Mouse (Mus musculus): ENCODE data around the gene Tmem242. TPM values are rescaled to one million over a fixed set of nuclear protein-coding genes. Genes with fewer than 3 reads are reported as not detected.

Tmem242 gene
- polyA plus RNA-seq, 2 experiments = 34.2 to 122 TPM

DNA sequence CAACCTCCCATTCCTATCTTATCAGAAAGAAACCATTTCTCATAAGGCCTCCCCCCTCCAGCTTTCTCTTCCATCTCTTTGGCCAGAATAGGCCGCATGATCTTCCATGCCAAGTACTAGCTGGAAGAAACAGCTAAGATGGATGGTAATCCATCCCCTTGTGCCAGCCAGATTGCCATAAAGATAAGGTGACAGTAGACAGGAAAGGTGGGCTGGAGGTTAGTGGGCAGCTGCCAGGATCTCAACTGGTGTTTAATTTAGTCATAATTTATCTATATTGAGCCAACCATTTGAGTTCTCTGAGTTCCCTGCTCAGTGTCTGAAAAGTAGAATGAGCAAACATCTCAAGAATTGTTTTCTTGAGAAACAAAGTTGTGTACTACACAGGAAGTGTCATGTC is 54.4 kb downstream of the Tmem242 start:
- H3K27me3 ChIP-seq (ENCODE audit: control insufficient read depth, insufficient read depth, low read length) = no peaks in the 10 kb centered on the region
- H3K9ac ChIP-seq (ENCODE audit: low read depth, low read length, severe bottlenecking) = no peak overlapping the region
- no peak overlapping the region for H3K4me3 ChIP-seq (replicated peaks; ENCODE audit: low read length)
- DNase-seq (ENCODE audit: low spot score) = no peak
- 82% methylated on average over 1 of the region's 1 CpGs for WGBS
- H3K36me3 ChIP-seq (ENCODE audit: control insufficient read depth, insufficient read depth, low read length) = no peaks in the 10 kb centered on the region
- no peak for TF ChIP-seq POLR2A (IDR thresholded peaks at IDR 0.05; ENCODE audit: borderline replicate concordance, extremely low read depth, insufficient read depth, insufficient read length)
- no peak overlapping the region for H3K4me2 ChIP-seq (replicated peaks; ENCODE audit: low read depth, low read length, severe bottlenecking)
- no peak overlapping the region for H3K27ac ChIP-seq (replicated peaks; ENCODE audit: low read depth, low read length)
- H3K4me1 ChIP-seq (ENCODE audit: control insufficient read depth, insufficient read depth, low read length) = no peaks in the 10 kb centered on the region
- ATAC-seq (ENCODE audit: low FRiP score, low read depth) = no peak
- H3K9me3 ChIP-seq (ENCODE audit: control insufficient read depth, low read length) = no peaks in the 10 kb centered on the region

DNA sequence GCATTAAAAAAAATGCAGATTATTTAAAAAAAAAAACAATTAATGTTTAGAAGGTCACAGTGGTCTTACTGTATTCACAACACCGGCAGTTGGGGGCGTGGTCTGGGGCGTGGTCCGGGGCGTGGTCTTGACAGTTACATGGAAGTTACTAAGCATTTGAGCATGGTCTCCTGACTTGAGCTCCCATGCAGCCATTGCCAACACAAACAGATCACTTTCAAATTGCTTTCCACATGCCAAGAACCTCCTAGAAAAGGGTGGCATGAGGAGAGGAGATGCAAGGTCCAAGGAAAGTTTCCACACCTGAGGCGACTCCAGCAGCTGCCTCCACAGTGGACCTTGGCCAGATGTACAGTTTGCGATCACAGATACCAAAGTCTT is 62.1 kb downstream of the Tmem242 start:
- DNase-seq (ENCODE audit: low spot score) (no peak), ATAC-seq (ENCODE audit: low FRiP score, low read depth) (no peak)
- H3K4me2 ChIP-seq (replicated peaks; ENCODE audit: low read depth, low read length, severe bottlenecking) = no peak overlapping the region

DNA sequence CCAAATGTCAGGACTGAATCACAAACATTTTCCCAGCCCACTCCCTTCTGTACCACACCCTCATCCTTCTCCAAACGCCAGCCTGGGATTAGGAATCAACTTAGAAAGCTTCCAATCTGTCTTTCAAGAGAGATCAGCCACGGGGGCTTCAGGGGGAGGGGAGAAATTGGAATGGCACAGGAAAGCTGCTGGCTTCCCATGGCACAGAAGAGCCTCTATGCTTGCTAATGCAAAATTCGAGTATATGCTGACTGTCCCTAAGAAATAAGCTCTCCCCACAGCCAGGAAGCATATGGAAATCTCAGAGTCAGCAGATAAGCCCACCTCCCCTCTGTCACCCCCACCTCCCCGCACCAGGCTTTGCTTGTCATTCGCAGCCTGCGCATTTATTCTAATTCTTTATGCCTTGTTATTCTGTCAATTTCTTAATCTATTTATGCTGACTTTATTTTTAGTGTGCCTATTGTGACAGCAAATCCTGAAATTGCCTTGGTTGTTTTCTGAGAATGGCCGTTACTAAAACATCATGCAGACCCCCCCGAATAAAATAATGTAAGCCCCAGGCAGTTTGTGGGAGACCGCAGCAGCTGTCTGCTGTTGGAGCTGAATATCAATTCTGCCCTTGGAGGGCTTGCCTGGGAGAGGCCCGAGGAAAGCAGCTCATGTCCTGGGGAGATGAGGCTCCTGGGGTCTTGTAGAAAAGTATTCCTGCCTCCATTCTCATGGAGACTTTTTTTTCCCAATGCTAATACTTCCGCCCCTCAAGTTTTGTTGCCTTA is 62.7 kb downstream of the Tmem242 start:
- WGBS = 41% methylated on average over 11 of the region's 11 CpGs
- no peak overlapping the region for H3K27ac ChIP-seq (replicated peaks; ENCODE audit: low read depth, low read length)
- ATAC-seq (ENCODE audit: low FRiP score, low read depth) = no peak
- H3K4me3 ChIP-seq (replicated peaks; ENCODE audit: low read length) = no peak overlapping the region
- H3K4me2 ChIP-seq (replicated peaks; ENCODE audit: low read depth, low read length, severe bottlenecking) = no peak overlapping the region
- no peaks in the 10 kb centered on the region for H3K9me3 ChIP-seq (ENCODE audit: control insufficient read depth, low read length)
- H3K4me1 ChIP-seq (ENCODE audit: control insufficient read depth, insufficient read depth, low read length) = no peaks in the 10 kb centered on the region
- no peaks in the 10 kb centered on the region for H3K27me3 ChIP-seq (ENCODE audit: control insufficient read depth, insufficient read depth, low read length)
- H3K36me3 ChIP-seq (ENCODE audit: control insufficient read depth, insufficient read depth, low read length) = no peaks in the 10 kb centered on the region
- no peak for DNase-seq (ENCODE audit: low spot score)
- no peak overlapping the region for H3K9ac ChIP-seq (ENCODE audit: low read depth, low read length, severe bottlenecking)
- no peak for TF ChIP-seq POLR2A (IDR thresholded peaks at IDR 0.05; ENCODE audit: borderline replicate concordance, extremely low read depth, insufficient read depth, insufficient read length)

More for the DNA sequence above, 62.1 kb downstream of the Tmem242 start:
- H3K9ac ChIP-seq (ENCODE audit: low read depth, low read length, severe bottlenecking) = no peak overlapping the region
- H3K9me3 ChIP-seq (ENCODE audit: control insufficient read depth, low read length) = no peaks in the 10 kb centered on the region
- H3K27ac ChIP-seq (replicated peaks; ENCODE audit: low read depth, low read length) = no peak overlapping the region
- H3K36me3 ChIP-seq (ENCODE audit: control insufficient read depth, insufficient read depth, low read length) = no peaks in the 10 kb centered on the region
- no peaks in the 10 kb centered on the region for H3K4me1 ChIP-seq (ENCODE audit: control insufficient read depth, insufficient read depth, low read length)
- no peak for TF ChIP-seq POLR2A (IDR thresholded peaks at IDR 0.05; ENCODE audit: borderline replicate concordance, extremely low read depth, insufficient read depth, insufficient read length)
- 29% methylated on average over 7 of the region's 7 CpGs for WGBS
- no peaks in the 10 kb centered on the region for H3K27me3 ChIP-seq (ENCODE audit: control insufficient read depth, insufficient read depth, low read length)
- no peak overlapping the region for H3K4me3 ChIP-seq (replicated peaks; ENCODE audit: low read length)

DNA sequence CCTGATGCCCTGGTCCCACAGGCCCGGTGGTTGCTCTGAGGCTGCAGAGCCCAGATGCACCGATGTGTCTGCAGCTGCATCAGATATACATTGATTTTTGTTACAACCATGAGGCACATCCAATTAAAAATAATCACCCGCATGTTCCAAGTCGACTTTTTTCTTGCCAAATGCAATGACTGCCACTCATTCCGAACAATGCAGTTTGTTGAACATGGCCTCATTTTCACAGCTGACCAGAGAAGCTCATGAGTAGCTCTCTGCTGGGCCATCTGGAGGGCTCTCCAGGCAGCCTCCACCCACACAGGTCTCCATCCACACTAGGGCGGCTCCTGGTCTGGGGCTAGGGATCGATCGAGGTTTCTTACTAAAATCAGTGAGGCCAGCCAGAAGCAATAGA is 67.1 kb downstream of the Tmem242 start:
- WGBS = 75% methylated on average over 8 of the region's 8 CpGs
- ATAC-seq (ENCODE audit: low FRiP score, low read depth) (no peak), DNase-seq (ENCODE audit: low spot score) (no peak)
- Histone ChIP-seq H3K27ac (replicated peaks; ENCODE audit: low read depth, low read length) (no peak overlapping the region), H3K9ac (ENCODE audit: low read depth, low read length, severe bottlenecking) (no peak overlapping the region), H3K4me3 (replicated peaks; ENCODE audit: low read length) (no peak overlapping the region), H3K9me3 (ENCODE audit: control insufficient read depth, low read length) (0 out of 2 replicates have a peak, but pooled peaks cover 3% of the 10 kb centered on the region), H3K4me1 (ENCODE audit: control insufficient read depth, insufficient read depth, low read length) (no peaks in the 10 kb centered on the region), H3K4me2 (replicated peaks; ENCODE audit: low read depth, low read length, severe bottlenecking) (no peak overlapping the region), H3K27me3 (ENCODE audit: control insufficient read depth, insufficient read depth, low read length) (no peaks in the 10 kb centered on the region), H3K36me3 (ENCODE audit: control insufficient read depth, insufficient read depth, low read length) (no peaks in the 10 kb centered on the region)
- no peak for TF ChIP-seq POLR2A (IDR thresholded peaks at IDR 0.05; ENCODE audit: borderline replicate concordance, extremely low read depth, insufficient read depth, insufficient read length)

DNA sequence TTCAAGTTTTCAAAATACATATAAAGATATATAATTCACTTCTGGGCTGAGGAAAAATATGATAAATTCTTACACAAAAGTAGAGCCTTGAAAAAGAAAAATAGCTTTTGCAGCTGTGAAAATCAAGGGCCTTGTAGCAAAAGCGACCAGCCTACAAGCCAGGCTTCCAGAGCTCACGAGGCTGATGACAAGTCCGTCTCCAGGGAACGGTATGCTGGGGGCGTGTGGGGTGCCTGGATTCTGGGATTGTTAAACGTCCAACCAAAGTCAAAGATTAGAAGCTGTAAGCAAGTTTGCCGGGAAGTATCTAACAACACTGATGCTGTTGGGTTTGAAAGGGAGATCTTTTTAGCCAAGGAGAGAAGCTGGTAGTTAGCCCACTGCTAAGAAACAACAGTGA is 68.5 kb downstream of the Tmem242 start:
- Histone ChIP-seq H3K9me3 (ENCODE audit: control insufficient read depth, low read length) (0 out of 2 replicates have a peak, but pooled peaks cover 3% of the 10 kb centered on the region), H3K27ac (replicated peaks; ENCODE audit: low read depth, low read length) (no peak overlapping the region), H3K27me3 (ENCODE audit: control insufficient read depth, insufficient read depth, low read length) (no peaks in the 10 kb centered on the region), H3K36me3 (ENCODE audit: control insufficient read depth, insufficient read depth, low read length) (no peaks in the 10 kb centered on the region), H3K4me3 (replicated peaks; ENCODE audit: low read length) (no peak overlapping the region), H3K9ac (ENCODE audit: low read depth, low read length, severe bottlenecking) (no peak overlapping the region), H3K4me1 (ENCODE audit: control insufficient read depth, insufficient read depth, low read length) (no peaks in the 10 kb centered on the region), H3K4me2 (replicated peaks; ENCODE audit: low read depth, low read length, severe bottlenecking) (no peak overlapping the region)
- no peak for TF ChIP-seq POLR2A (IDR thresholded peaks at IDR 0.05; ENCODE audit: borderline replicate concordance, extremely low read depth, insufficient read depth, insufficient read length)
- 51% methylated on average over 7 of the region's 7 CpGs for WGBS
- ATAC-seq (ENCODE audit: low FRiP score, low read depth) = no peak
- no peak for DNase-seq (ENCODE audit: low spot score)

All from limb, embryonic 14.5 days (tissue).